Mouse (Mus musculus): ENCODE results near the gene Nfkbie.

The Nfkbie gene

GRCm38 (mm10) chr17:45596631-45597396 lies 41.3 kb downstream of the Nfkbie start:
- peak; percentile 71 for DNase-seq (ENCODE audit: low read depth, low spot score)

GRCm38 (mm10) chr17:45597787-45598186 lies 42.3 kb downstream of the Nfkbie start:
- peak; percentile 58 for DNase-seq (ENCODE audit: low read depth, low spot score)

- no peak for DNase-seq (ENCODE audit: low read depth, low spot score)
Measured at GRCm38 (mm10) chr17:45598376-45598775, 42.9 kb downstream of the Nfkbie start.

- DNase-seq (ENCODE audit: low read depth, low spot score): no peak
Measured at GRCm38 (mm10) chr17:45598891-45599290, 43.4 kb downstream of the Nfkbie start.

- peak; percentile 78 for DNase-seq (ENCODE audit: low read depth, low spot score)
Measured at GRCm38 (mm10) chr17:45599446-45600242, 44.1 kb downstream of the Nfkbie start, which contains the start of gene Slc29a1. Gene Slc29a1, minus strand, starts transcription at chr17:45599606.

- no peak for DNase-seq (ENCODE audit: low read depth, low spot score)
Measured at GRCm38 (mm10) chr17:45600267-45600666, 44.8 kb downstream of the Nfkbie start.

GRCm38 (mm10) chr17:45601325-45601724 lies 45.8 kb downstream of the Nfkbie start:
- no peak for DNase-seq (ENCODE audit: low read depth, low spot score)

GRCm38 (mm10) chr17:45601877-45602304 lies 46.4 kb downstream of the Nfkbie start, which contains the start of gene Mymx:
Gene Mymx, minus strand, starts transcription at chr17:45602102.
- peak; percentile 99 for DNase-seq (ENCODE audit: low read depth, low spot score)

- DNase-seq (ENCODE audit: low read depth, low spot score): no peak
Measured at GRCm38 (mm10) chr17:45602984-45603383, 47.5 kb downstream of the Nfkbie start.

GRCm38 (mm10) chr17:45606992-45607879 lies 51.7 kb downstream of the Nfkbie start:
- DNase-seq (ENCODE audit: low read depth, low spot score): peak; percentile 90

- DNase-seq (ENCODE audit: low read depth, low spot score): no peak
Measured at GRCm38 (mm10) chr17:45608396-45608795, 52.9 kb downstream of the Nfkbie start.

- DNase-seq (ENCODE audit: low read depth, low spot score): peak; percentile 87
Measured at GRCm38 (mm10) chr17:45610144-45610866, 54.8 kb downstream of the Nfkbie start.

GRCm38 (mm10) chr17:45612008-45612407 lies 56.5 kb downstream of the Nfkbie start:
- DNase-seq (ENCODE audit: low read depth, low spot score): no peak

Measured in ZHBTc4 (cell line).